Mouse (Mus musculus) heart, postnatal 10 days (tissue): ENCODE results near the gene Ift22. TPM values are rescaled to one million over a fixed set of nuclear protein-coding genes. Genes with fewer than 3 reads are reported as not detected.

Experiments
- total RNA-seq, 2 experiments: library from RNA; stranded (reverse); gene quantifications; 2 replicates each; pipeline ENCODE4 v1.2.3; 2021

The Ift22 gene
- total RNA-seq, 2 experiments from 2014 or later = 14.4 to 17.2 TPM

Other genes starting within 250 kb of the Ift22 start
- gene Myl10, start 215.0 kb upstream of the Ift22 start, total RNA-seq = not detected
- gene Col26a1, start 24.9 kb upstream of the Ift22 start, total RNA-seq = 10 to 100 TPM in 1 of 2 experiments, 1 to 10 TPM in 1; 9.7 to 12.7 TPM
- gene Fis1, start 45.1 kb downstream of the Ift22 start, total RNA-seq = 100 to 1,000 TPM; 180 to 184 TPM
- gene Cldn15, start 58.5 kb downstream of the Ift22 start, total RNA-seq = 1 to 10 TPM; 5.8 to 8.1 TPM
- 10 to 100 TPM; 45.0 to 47.1 TPM for gene Plod3, start 78.9 kb downstream of the Ift22 start, total RNA-seq
- 10 to 100 TPM; 51.6 to 53.4 TPM for gene Znhit1, start 79.9 kb downstream of the Ift22 start, total RNA-seq
- gene Vgf, start 118.2 kb downstream of the Ift22 start, total RNA-seq = not detected
- 10 to 100 TPM; 59.7 to 65.0 TPM for gene Ap1s1, start 138.0 kb downstream of the Ift22 start, total RNA-seq
- gene Serpine1, start 164.1 kb downstream of the Ift22 start, total RNA-seq = 10 to 100 TPM; 11.0 to 19.3 TPM
- gene Trim56, start 208.1 kb downstream of the Ift22 start, total RNA-seq = 10 to 100 TPM; 21.2 to 21.6 TPM
- not detected for gene Muc3, start 241.2 kb downstream of the Ift22 start, total RNA-seq